Mouse (Mus musculus): Measurements from ENCODE around the gene Cxcl9. TPM values are rescaled to one million over a fixed set of nuclear protein-coding genes. Genes with fewer than 3 reads are reported as not detected.
A peak's percentile ranks its signal among the peaks of the same experiment; 100 is the strongest.

Gene Cxcl9
- total and polyA plus RNA-seq, 2 experiments from 2014 or later, result 0.07 TPM; not detected in 1

DNA sequence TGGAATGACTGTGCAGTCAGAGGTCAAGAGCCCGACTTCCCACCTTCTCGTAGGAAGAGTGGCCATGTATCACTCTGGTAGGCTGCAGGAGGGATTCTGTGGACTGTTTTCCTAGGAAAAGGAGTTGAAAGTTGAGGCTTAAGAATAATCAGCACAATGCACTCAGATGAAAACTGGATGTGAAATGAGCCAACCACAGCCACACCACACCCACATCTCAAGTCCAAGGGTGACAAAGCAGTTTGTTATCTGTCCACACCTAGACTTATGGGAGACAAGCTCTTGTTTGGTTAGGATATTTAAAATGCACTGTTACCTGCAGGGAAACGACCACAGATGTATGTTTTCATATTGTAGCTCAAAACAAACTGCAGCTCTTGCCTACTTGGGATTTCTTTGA is 44.8 kb downstream of the Cxcl9 start:
- H3K27me3 ChIP-seq (ENCODE audit: control insufficient read depth, insufficient read depth, low read length), result no peaks in the 10 kb centered on the region
- peaks cover 32% of the 10 kb centered on the region for H3K36me3 ChIP-seq (replicated peaks; ENCODE audit: control insufficient read depth, insufficient read depth, low read length)
- no peaks in the 10 kb centered on the region for H3K9me3 ChIP-seq (replicated peaks; ENCODE audit: control insufficient read depth, low read length)
- no peak overlapping the region for H3K4me2 ChIP-seq (ENCODE audit: low read depth, low read length)
- WGBS, result 34% methylated on average over 3 of the region's 3 CpGs
- peaks cover 19% of the 10 kb centered on the region for H3K4me1 ChIP-seq (ENCODE audit: control insufficient read depth, insufficient read depth)
- DNase-seq (ENCODE audit: low spot score), result no peak
- TF ChIP-seq EP300 (IDR thresholded peaks at IDR 0.05; ENCODE audit: low read depth), result no peak
- no peak overlapping the region for H3K4me3 ChIP-seq (ENCODE audit: low read depth, low read length)
- peak overlapping the region; percentile 51 for H3K27ac ChIP-seq (ENCODE audit: low read depth)
- ATAC-seq (ENCODE audit: insufficient read depth, low read depth), result no peak
- no peak overlapping the region for H3K9ac ChIP-seq (replicated peaks; ENCODE audit: low read depth, low read length)

DNA sequence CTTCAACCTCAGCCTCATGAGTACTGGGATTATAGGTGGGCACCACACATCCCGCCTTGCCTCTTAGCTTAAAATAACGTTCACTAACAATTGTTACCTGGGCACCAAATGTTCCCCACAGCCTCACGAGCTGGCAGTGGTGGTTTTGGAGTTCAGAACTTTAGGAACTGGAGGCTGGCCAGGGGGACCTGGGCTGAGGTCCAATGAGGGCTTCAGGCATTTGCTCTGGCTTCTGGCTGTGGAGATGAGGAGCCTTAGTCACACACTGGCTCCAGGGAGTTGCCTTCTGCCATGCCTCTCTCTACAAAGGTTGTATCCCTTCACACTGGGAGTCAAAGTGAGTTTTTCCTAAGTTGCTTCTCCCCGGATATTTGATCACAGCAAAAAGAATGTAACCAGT is 45.3 kb downstream of the Cxcl9 start:
- TF ChIP-seq CTCF (IDR thresholded peaks at IDR 0.05; ENCODE audit: low read depth), result no peak
- TF ChIP-seq EP300 (IDR thresholded peaks at IDR 0.05; ENCODE audit: low read depth), result no peak
- Histone ChIP-seq H3K4me3 (ENCODE audit: low read depth, low read length) (no peak overlapping the region), H3K27ac (ENCODE audit: low read depth) (peak overlapping the region; percentile 51), H3K4me2 (ENCODE audit: low read depth, low read length) (no peak overlapping the region), H3K27me3 (ENCODE audit: control insufficient read depth, insufficient read depth, low read length) (no peaks in the 10 kb centered on the region), H3K9ac (replicated peaks; ENCODE audit: low read depth, low read length) (no peak overlapping the region), H3K4me1 (ENCODE audit: control insufficient read depth, insufficient read depth) (peaks cover 19% of the 10 kb centered on the region), H3K36me3 (replicated peaks; ENCODE audit: control insufficient read depth, insufficient read depth, low read length) (peaks cover 26% of the 10 kb centered on the region), H3K9me3 (replicated peaks; ENCODE audit: control insufficient read depth, low read length) (no peaks in the 10 kb centered on the region)
- DNase-seq (ENCODE audit: low spot score) (peak; percentile 44), ATAC-seq (ENCODE audit: insufficient read depth, low read depth) (peak; percentile 45; the same call in 1 of the 2 replicates)
- WGBS, result 33% methylated on average over 4 of the region's 4 CpGs

GRCm38 (mm10) chr5:92278942-92279537 is 48.8 kb downstream of the Cxcl9 start:
- Histone ChIP-seq H3K4me2 (ENCODE audit: low read depth, low read length) (no peak overlapping the region), H3K27me3 (ENCODE audit: control insufficient read depth, insufficient read depth, low read length) (no peaks in the 10 kb centered on the region; the same call in 1 of the 2 replicates), H3K9ac (replicated peaks; ENCODE audit: low read depth, low read length) (no peak overlapping the region), H3K27ac (ENCODE audit: low read depth) (no peak overlapping the region), H3K4me1 (ENCODE audit: control insufficient read depth, insufficient read depth) (peaks cover 19% of the 10 kb centered on the region), H3K9me3 (replicated peaks; ENCODE audit: control insufficient read depth, low read length) (no peaks in the 10 kb centered on the region), H3K4me3 (ENCODE audit: low read depth, low read length) (no peak overlapping the region), H3K36me3 (replicated peaks; ENCODE audit: control insufficient read depth, insufficient read depth, low read length) (no peaks in the 10 kb centered on the region)
- DNase-seq (ENCODE audit: low spot score) (no peak), ATAC-seq (ENCODE audit: insufficient read depth, low read depth) (no peak)
- WGBS, result 90% methylated on average over 10 of the region's 10 CpGs
- TF ChIP-seq CTCF (IDR thresholded peaks at IDR 0.05; ENCODE audit: low read depth) (no peak), EP300 (IDR thresholded peaks at IDR 0.05; ENCODE audit: low read depth) (no peak)

GRCm38 (mm10) chr5:92277437-92278394 is 50.2 kb downstream of the Cxcl9 start, which contains the start of gene Naaa:
Naaa (minus strand) TSS chr5:92278170.
- TF ChIP-seq EP300 (IDR thresholded peaks at IDR 0.05; ENCODE audit: low read depth) (no peak), CTCF (IDR thresholded peaks at IDR 0.05; ENCODE audit: low read depth) (peak; percentile 60)
- 3% methylated on average over 54 of the region's 54 CpGs for WGBS
- Histone ChIP-seq H3K4me2 (ENCODE audit: low read depth, low read length) (peak within 1 kb of the TSS; percentile 96), H3K4me1 (ENCODE audit: control insufficient read depth, insufficient read depth) (peaks cover 11% of the 10 kb centered on the region), H3K4me3 (ENCODE audit: low read depth, low read length) (peak within 1 kb of the TSS; percentile 75), H3K27ac (ENCODE audit: low read depth) (peak within 1 kb of the TSS; percentile 72), H3K9ac (replicated peaks; ENCODE audit: low read depth, low read length) (peak within 1 kb of the TSS; percentile 63), H3K36me3 (replicated peaks; ENCODE audit: control insufficient read depth, insufficient read depth, low read length) (no peaks in the 10 kb centered on the region), H3K9me3 (replicated peaks; ENCODE audit: control insufficient read depth, low read length) (no peaks in the 10 kb centered on the region), H3K27me3 (ENCODE audit: control insufficient read depth, insufficient read depth, low read length) (no peaks in the 10 kb centered on the region; the same call in 1 of the 2 replicates)
- ATAC-seq (ENCODE audit: insufficient read depth, low read depth), result peak; percentile 92
- DNase-seq (ENCODE audit: low spot score), result peak; percentile 86

Other genes starting within 250 kb of the Cxcl9 start
- gene G3bp2, start 244.4 kb downstream of the Cxcl9 start, total RNA-seq (2014; rRNA removed; ENCODE audit: low replicate concordance), result 32.1 and 46.9 TPM in 2 replicates
- gene G3bp2, start 244.4 kb downstream of the Cxcl9 start, polyA plus RNA-seq (2015; fragmentation: Nextera tagmentation; extraction: Ambion mirVana), result 111 and 119 TPM in 2 replicates
- gene Uso1, start 190.1 kb downstream of the Cxcl9 start, total RNA-seq (2014; rRNA removed; ENCODE audit: low replicate concordance), result 10.8 and 12.1 TPM in 2 replicates
- gene Uso1, start 190.1 kb downstream of the Cxcl9 start, polyA plus RNA-seq (2015; fragmentation: Nextera tagmentation; extraction: Ambion mirVana), result 24.9 and 25.5 TPM in 2 replicates
- not detected in 2 replicates for gene U90926, start 112.7 kb downstream of the Cxcl9 start, total RNA-seq (2014; rRNA removed; ENCODE audit: low replicate concordance)
- not detected in 2 replicates for gene U90926, start 112.7 kb downstream of the Cxcl9 start, polyA plus RNA-seq (2015; fragmentation: Nextera tagmentation; extraction: Ambion mirVana)
- gene Ppef2, start 71.8 kb downstream of the Cxcl9 start, total RNA-seq (2014; rRNA removed; ENCODE audit: low replicate concordance), result 0.31 TPM in 1 of 2 replicates, not detected in the other
- gene Ppef2, start 71.8 kb downstream of the Cxcl9 start, polyA plus RNA-seq (2015; fragmentation: Nextera tagmentation; extraction: Ambion mirVana), result 0.07 TPM in 1 of 2 replicates, not detected in the other
- gene Naaa, start 49.9 kb downstream of the Cxcl9 start, total RNA-seq (2014; rRNA removed; ENCODE audit: low replicate concordance), result 5.7 and 9.7 TPM in 2 replicates
- 6.4 and 7.5 TPM in 2 replicates for gene Naaa, start 49.9 kb downstream of the Cxcl9 start, polyA plus RNA-seq (2015; fragmentation: Nextera tagmentation; extraction: Ambion mirVana)
- gene Sdad1, start 17.6 kb downstream of the Cxcl9 start, total RNA-seq (2014; rRNA removed; ENCODE audit: low replicate concordance), result 34.0 and 37.0 TPM in 2 replicates
- 13.7 and 13.8 TPM in 2 replicates for gene Sdad1, start 17.6 kb downstream of the Cxcl9 start, polyA plus RNA-seq (2015; fragmentation: Nextera tagmentation; extraction: Ambion mirVana)
- 186 and 226 TPM in 2 replicates for gene Art3, start 3.7 kb upstream of the Cxcl9 start, total RNA-seq (2014; rRNA removed; ENCODE audit: low replicate concordance)
- 294 and 306 TPM in 2 replicates for gene Art3, start 3.7 kb upstream of the Cxcl9 start, polyA plus RNA-seq (2015; fragmentation: Nextera tagmentation; extraction: Ambion mirVana)
- 0.81 and 9.7 TPM in 2 replicates for gene Cxcl10, start 20.8 kb upstream of the Cxcl9 start, total RNA-seq (2014; rRNA removed; ENCODE audit: low replicate concordance)
- gene Cxcl10, start 20.8 kb upstream of the Cxcl9 start, polyA plus RNA-seq (2015; fragmentation: Nextera tagmentation; extraction: Ambion mirVana), result 0.56 and 0.60 TPM in 2 replicates
- 14.2 and 35.0 TPM in 2 replicates for gene Nup54, start 107.1 kb upstream of the Cxcl9 start, total RNA-seq (2014; rRNA removed; ENCODE audit: low replicate concordance)
- 21.1 and 22.0 TPM in 2 replicates for gene Nup54, start 107.1 kb upstream of the Cxcl9 start, polyA plus RNA-seq (2015; fragmentation: Nextera tagmentation; extraction: Ambion mirVana)
- gene Scarb2, start 178.8 kb upstream of the Cxcl9 start, total RNA-seq (2014; rRNA removed; ENCODE audit: low replicate concordance), result 121 and 148 TPM in 2 replicates
- 26.0 and 28.9 TPM in 2 replicates for gene Scarb2, start 178.8 kb upstream of the Cxcl9 start, polyA plus RNA-seq (2015; fragmentation: Nextera tagmentation; extraction: Ambion mirVana)
- gene Fam47e, start 227.0 kb upstream of the Cxcl9 start, total RNA-seq (2014; rRNA removed; ENCODE audit: low replicate concordance), result not detected in 2 replicates
- 0.51 TPM in 1 of 2 replicates, not detected in the other for gene Fam47e, start 227.0 kb upstream of the Cxcl9 start, polyA plus RNA-seq (2015; fragmentation: Nextera tagmentation; extraction: Ambion mirVana)